Mouse (Mus musculus) retina, adult 2 months (tissue): ENCODE data around the gene Ivd.

Experiments
- DNase-seq: peaks from one replicate; pipeline ENCODE4 v3.0.0-alpha.2; 2012; ENCODE audit warnings: low read depth, low spot score

Gene Ivd

GRCm38 (mm10) chr2:118909151-118909550, 47.4 kb downstream of the Ivd start:
- DNase-seq: no peak

- DNase-seq: no peak
These were observed 49.0 kb downstream of the Ivd start for GRCm38 (mm10) chr2:118910605-118911278.

GRCm38 (mm10) chr2:118912706-118913105, 51.0 kb downstream of the Ivd start:
- no peak for DNase-seq

GRCm38 (mm10) chr2:118913551-118914276, 52.0 kb downstream of the Ivd start:
- no peak for DNase-seq

- DNase-seq: no peak
These were observed 52.9 kb downstream of the Ivd start for GRCm38 (mm10) chr2:118914685-118915084.

GRCm38 (mm10) chr2:118916436-118916835, 54.7 kb downstream of the Ivd start:
- no peak for DNase-seq

GRCm38 (mm10) chr2:118918543-118918942, 56.8 kb downstream of the Ivd start:
- DNase-seq: no peak

- no peak for DNase-seq
These were observed 58.7 kb downstream of the Ivd start for GRCm38 (mm10) chr2:118920428-118920827.

- DNase-seq: no peak
These were observed 64.2 kb downstream of the Ivd start for GRCm38 (mm10) chr2:118925952-118926351.

DNA sequence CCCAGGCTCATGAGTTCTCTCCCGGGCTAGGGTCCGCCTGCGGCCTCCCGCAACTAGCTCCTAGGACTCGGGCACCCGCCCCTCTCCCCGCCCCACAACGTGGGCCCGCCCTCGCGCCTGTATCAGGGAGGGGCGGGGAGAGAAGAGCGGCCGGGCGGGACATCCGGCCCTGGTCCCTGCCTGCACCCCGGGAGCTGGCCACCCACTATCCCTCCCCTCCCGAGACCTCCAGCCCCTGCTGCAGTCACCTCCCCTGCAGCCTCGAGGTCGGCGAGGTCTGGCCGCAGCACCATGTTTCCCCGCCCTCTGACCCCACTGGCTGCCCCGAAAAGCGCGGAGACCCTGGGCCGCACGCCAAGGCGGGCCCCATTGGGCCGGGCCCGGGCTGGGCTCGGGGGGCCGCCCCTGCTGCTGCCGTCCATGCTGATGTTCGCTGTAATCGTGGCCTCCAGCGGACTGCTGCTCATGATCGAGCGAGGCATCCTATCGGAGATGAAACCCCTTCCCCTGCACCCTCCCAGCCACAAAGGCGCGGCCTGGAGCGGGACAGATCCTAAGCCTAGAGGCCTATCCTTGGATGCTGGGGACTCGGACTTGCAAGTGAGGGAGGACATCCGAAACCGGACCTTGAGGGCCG, 64.7 kb downstream of the Ivd start, which contains the start of gene Chst14:
TSS of gene Chst14 (plus strand) at position 136 of the 637 bp plus-strand sequence.
- DNase-seq: no peak

- DNase-seq: no peak
These were observed 65.4 kb downstream of the Ivd start for GRCm38 (mm10) chr2:118926998-118927739.
